Mouse (Mus musculus) embryonic facial prominence, embryonic 11.5 days (tissue): Measurements from ENCODE around the gene Celsr3. TPM values are rescaled to one million over a fixed set of nuclear protein-coding genes. Genes with fewer than 3 reads are reported as not detected.

ENCODE experiments used
- ATAC-seq: fragments of 200-750 bp; cut with Nextera tagmentation; replicated peaks from 2 replicates; pipeline ENCODE4 v1.8.0; 2017; ENCODE audit warnings: low read depth; ENCODE audit not compliant: insufficient number of reproducible peaks, low FRiP score, low TSS enrichment
- DNase-seq: peaks from one replicate; pipeline ENCODE4 v3.0.0-alpha.2; 2015; ENCODE audit warnings: low spot score
- H3K27ac ChIP-seq: fragments of 300-500 bp; sonication (generic); replicated peaks from 2 replicates; pipeline ENCODE4 v1.5.1; 2014; ENCODE audit warnings: mild to moderate bottlenecking, low read depth, low read length, control low read depth
- H3K27me3 ChIP-seq: fragments of 300-500 bp; sonication (generic); 2 replicates; pipeline ENCODE4 v1.6.1; 2014; ENCODE audit warnings: mild to moderate bottlenecking, low read length, moderate library complexity, mixed read lengths; ENCODE audit not compliant: control insufficient read depth, insufficient read depth
- H3K36me3 ChIP-seq: fragments of 300-500 bp; sonication (generic); replicated peaks from 2 replicates; pipeline ENCODE4 v1.6.1; 2014; ENCODE audit warnings: low read depth, mild to moderate bottlenecking, low read length, moderate library complexity, mixed read lengths; ENCODE audit not compliant: control insufficient read depth, insufficient read depth
- H3K4me1 ChIP-seq: fragments of 300-500 bp; sonication (generic); 2 replicates; pipeline ENCODE4 v1.6.1; 2014; ENCODE audit warnings: low read length, mixed read lengths; ENCODE audit not compliant: control insufficient read depth, insufficient read depth
- H3K4me2 ChIP-seq: fragments of 300-500 bp; sonication (generic); 2 replicates; pipeline ENCODE4 v1.6.1; 2014; ENCODE audit warnings: low read depth, mild to moderate bottlenecking, control low read depth, low read length, moderate library complexity
- H3K4me3 ChIP-seq: fragments of 300-500 bp; sonication (generic); 2 replicates; pipeline ENCODE4 v1.5.1; 2014; ENCODE audit warnings: low read depth, low read length, control low read depth
- H3K9ac ChIP-seq: fragments of 300-500 bp; sonication (generic); replicated peaks from 2 replicates; pipeline ENCODE4 v1.6.1; 2014; ENCODE audit warnings: mild to moderate bottlenecking, control low read depth, low read length
- H3K9me3 ChIP-seq: fragments of 300-500 bp; sonication (generic); replicated peaks from 2 replicates; pipeline ENCODE4 v1.6.1; 2016; ENCODE audit warnings: mild to moderate bottlenecking, low read length, inconsistent platforms, mixed read lengths; ENCODE audit not compliant: control insufficient read depth
- WGBS: fragments of 180-500 bp; shearing (Covaris S2); extraction: QIAGEN DNeasy Blood & Tissue Kit; methylation state at CpG from one replicate; pipeline ENCODE4 v1.1.7; 2014; 5-methylcytosine and 5-hydroxymethylcytosine counted together
- polyA plus RNA-seq: library from polyadenylated mRNA; unstranded; fragments of >200 nt; fragmentation: Nextera tagmentation; extraction: Ambion mirVana; gene quantifications from 2 replicates; pipeline ENCODE4 v1.2.1, GENCODE M21; 2014

The Celsr3 gene
- polyA plus RNA-seq, 1 experiment from 2014 or later: 1.2 TPM

- no peak overlapping the region for H3K4me3 ChIP-seq
- H3K4me1 ChIP-seq: no peaks in the 10 kb centered on the region; the same call in 1 of the 2 replicates
- no peaks in the 10 kb centered on the region for H3K36me3 ChIP-seq
- no peak overlapping the region for H3K9ac ChIP-seq
- ATAC-seq: peak; percentile 51; the same call in 1 of the 2 replicates
- H3K9me3 ChIP-seq: no peaks in the 10 kb centered on the region
- WGBS: under 1% methylated on average over 31 of the region's 31 CpGs
- peaks cover 50% of the 10 kb centered on the region for H3K27me3 ChIP-seq
- DNase-seq: peak; percentile 47
- no peak overlapping the region; the same call in 1 of the 2 replicates for H3K4me2 ChIP-seq
- no peak overlapping the region for H3K27ac ChIP-seq
These were observed 1.2 kb upstream of the Celsr3 start for GRCm38 (mm10) chr9:108824755-108825413.

DNA sequence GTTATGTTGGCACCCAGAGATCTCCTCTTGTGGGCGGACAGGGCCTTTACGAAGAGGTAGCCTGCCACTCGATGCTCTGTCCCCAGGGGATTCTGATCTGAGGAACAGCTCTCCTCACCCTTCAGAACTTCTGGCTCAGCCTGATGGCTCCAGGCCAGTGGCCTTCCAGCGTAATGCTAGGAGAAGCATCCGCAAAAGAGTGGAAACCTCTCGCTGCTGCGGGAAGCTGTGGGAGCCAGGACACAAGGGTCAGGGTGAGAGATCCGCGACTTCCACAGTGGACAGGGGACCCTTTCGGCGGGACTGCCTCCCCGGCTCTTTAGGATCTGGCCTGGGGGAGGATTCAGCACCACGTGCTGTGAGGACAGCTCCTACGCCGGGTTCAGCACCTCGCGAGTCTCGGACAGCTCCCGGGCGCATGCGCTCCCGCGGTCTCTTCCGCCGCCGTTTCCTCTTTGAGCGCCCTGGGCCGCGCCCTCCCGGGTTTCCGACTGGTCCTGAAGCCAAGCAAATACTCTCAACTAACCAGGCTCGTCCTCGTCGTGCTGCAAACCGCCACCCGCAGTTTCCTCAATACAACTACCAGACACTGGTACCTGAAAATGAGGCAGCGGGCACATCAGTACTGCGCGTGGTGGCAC is 700 bp downstream of the Celsr3 start:
- Histone ChIP-seq H3K9ac (no peak overlapping the region), H3K4me1 (peaks cover 3% of the 10 kb centered on the region), H3K27me3 (peaks cover 56% of the 10 kb centered on the region), H3K36me3 (no peaks in the 10 kb centered on the region), H3K27ac (no peak overlapping the region), H3K4me3 (peak overlapping the region; percentile 33), H3K4me2 (peak overlapping the region; percentile 79), H3K9me3 (no peaks in the 10 kb centered on the region)
- WGBS: 3% methylated on average over 39 of the region's 39 CpGs
- ATAC-seq (no peak), DNase-seq (peak; percentile 76)

GRCm38 (mm10) chr9:108827454-108827853 is 1.3 kb downstream of the Celsr3 start:
- no peak for DNase-seq
- Histone ChIP-seq H3K9me3 (no peaks in the 10 kb centered on the region), H3K4me1 (peaks cover 5% of the 10 kb centered on the region), H3K9ac (no peak overlapping the region), H3K4me3 (peak overlapping the region; percentile 33), H3K27ac (no peak overlapping the region), H3K4me2 (peak overlapping the region; percentile 79), H3K36me3 (no peaks in the 10 kb centered on the region), H3K27me3 (peaks cover 58% of the 10 kb centered on the region)
- 10% methylated on average over 34 of the region's 34 CpGs for WGBS
- no peak for ATAC-seq

DNA sequence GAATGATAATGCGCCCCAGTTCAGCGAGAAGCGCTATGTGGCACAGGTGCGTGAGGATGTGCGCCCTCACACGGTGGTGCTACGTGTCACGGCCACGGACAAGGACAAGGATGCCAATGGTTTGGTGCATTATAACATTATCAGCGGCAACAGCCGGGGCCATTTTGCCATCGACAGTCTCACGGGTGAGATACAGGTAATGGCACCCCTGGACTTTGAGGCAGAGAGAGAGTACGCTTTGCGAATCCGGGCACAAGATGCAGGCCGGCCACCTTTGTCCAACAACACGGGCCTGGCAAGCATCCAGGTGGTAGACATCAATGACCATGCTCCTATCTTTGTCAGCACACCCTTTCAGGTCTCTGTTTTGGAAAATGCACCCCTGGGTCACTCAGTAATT is 1.8 kb downstream of the Celsr3 start:
- Histone ChIP-seq H3K27ac (no peak overlapping the region), H3K36me3 (no peaks in the 10 kb centered on the region), H3K9me3 (no peaks in the 10 kb centered on the region), H3K27me3 (peaks cover 58% of the 10 kb centered on the region), H3K4me3 (no peak overlapping the region), H3K9ac (no peak overlapping the region), H3K4me1 (peaks cover 5% of the 10 kb centered on the region), H3K4me2 (no peak overlapping the region)
- DNase-seq (no peak), ATAC-seq (no peak)
- WGBS: 66% methylated on average over 18 of the region's 18 CpGs

DNA sequence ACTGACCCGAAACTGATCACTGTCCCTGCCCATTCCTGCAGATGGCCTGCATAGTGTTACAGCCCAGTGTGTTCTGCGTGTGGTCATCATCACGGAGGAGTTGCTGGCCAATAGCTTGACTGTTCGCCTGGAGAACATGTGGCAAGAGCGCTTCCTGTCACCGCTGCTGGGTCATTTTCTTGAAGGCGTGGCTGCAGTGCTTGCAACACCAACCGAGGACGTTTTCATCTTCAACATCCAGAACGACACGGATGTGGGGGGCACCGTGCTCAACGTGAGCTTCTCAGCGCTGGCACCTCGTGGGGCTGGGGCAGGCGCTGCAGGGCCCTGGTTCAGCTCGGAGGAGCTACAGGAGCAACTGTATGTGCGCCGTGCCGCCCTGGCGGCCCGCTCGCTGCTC is 5.5 kb downstream of the Celsr3 start:
- ATAC-seq (no peak), DNase-seq (no peak)
- Histone ChIP-seq H3K4me3 (peak overlapping the region; percentile 35), H3K36me3 (no peaks in the 10 kb centered on the region), H3K9ac (no peak overlapping the region), H3K27me3 (peaks cover 33% of the 10 kb centered on the region), H3K4me1 (peaks cover 5% of the 10 kb centered on the region; the same call in 1 of the 2 replicates), H3K4me2 (peak overlapping the region; percentile 86), H3K27ac (no peak overlapping the region), H3K9me3 (no peaks in the 10 kb centered on the region)
- WGBS: 7% methylated on average over 23 of the region's 23 CpGs

GRCm38 (mm10) chr9:108832390-108833108 is 6.4 kb downstream of the Celsr3 start:
- WGBS: 7% methylated on average over 42 of the region's 46 CpGs
- H3K27me3 ChIP-seq: peaks cover 25% of the 10 kb centered on the region

DNA sequence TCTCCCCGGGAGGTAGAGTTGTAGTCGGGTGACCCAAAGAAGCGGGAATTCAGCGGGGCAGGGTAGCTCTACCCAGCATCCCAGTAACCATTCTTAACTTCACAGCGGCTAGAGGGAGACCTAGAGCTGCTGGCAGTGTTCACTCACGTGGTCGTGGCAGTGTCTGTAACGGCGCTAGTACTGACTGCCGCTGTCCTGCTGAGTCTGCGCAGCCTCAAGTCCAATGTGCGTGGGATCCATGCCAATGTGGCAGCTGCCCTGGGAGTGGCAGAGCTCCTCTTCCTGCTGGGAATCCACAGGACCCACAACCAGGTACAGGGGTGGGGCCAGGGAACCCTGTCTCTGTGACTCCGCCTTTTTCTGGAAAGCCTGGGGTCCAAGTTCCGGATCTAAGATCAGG is 16.9 kb downstream of the Celsr3 start:
- no peak; the same call in 1 of the 2 replicates for ATAC-seq
- 18% methylated on average over 14 of the region's 14 CpGs for WGBS
- Histone ChIP-seq H3K27me3 (no peaks in the 10 kb centered on the region), H3K4me1 (no peaks in the 10 kb centered on the region), H3K4me2 (no peak overlapping the region; the same call in 1 of the 2 replicates), H3K36me3 (no peaks in the 10 kb centered on the region), H3K27ac (no peak overlapping the region), H3K4me3 (no peak overlapping the region), H3K9ac (no peak overlapping the region), H3K9me3 (no peaks in the 10 kb centered on the region)
- peak; percentile 33 for DNase-seq

More at GRCm38 (mm10) chr9:108832390-108833108, 6.4 kb downstream of the Celsr3 start:
- Histone ChIP-seq H3K4me2 (peak overlapping the region; percentile 86), H3K4me3 (peak overlapping the region; percentile 35), H3K9ac (no peak overlapping the region), H3K9me3 (no peaks in the 10 kb centered on the region), H3K27ac (no peak overlapping the region), H3K36me3 (no peaks in the 10 kb centered on the region), H3K4me1 (peaks cover 5% of the 10 kb centered on the region; the same call in 1 of the 2 replicates)
- peak; percentile 93 for ATAC-seq
- peak; percentile 95 for DNase-seq
